Mouse (Mus musculus) retina, postnatal 1 day (tissue): Measurements from ENCODE around the gene Baiap2l2.
A peak's percentile ranks its signal among the peaks of the same experiment; 100 is the strongest.

Experiments
- DNase-seq: peaks from one replicate; pipeline ENCODE4 v3.0.0-alpha.2; 2012

The Baiap2l2 gene

GRCm38 (mm10) chr15:79285399-79285798, at the start of gene Baiap2l2:
Gene Baiap2l2 (minus strand): TSS chr15:79285537.
- DNase-seq: no peak

GRCm38 (mm10) chr15:79333409-79333808, 48.1 kb upstream of the Baiap2l2 start:
- DNase-seq: no peak

DNA sequence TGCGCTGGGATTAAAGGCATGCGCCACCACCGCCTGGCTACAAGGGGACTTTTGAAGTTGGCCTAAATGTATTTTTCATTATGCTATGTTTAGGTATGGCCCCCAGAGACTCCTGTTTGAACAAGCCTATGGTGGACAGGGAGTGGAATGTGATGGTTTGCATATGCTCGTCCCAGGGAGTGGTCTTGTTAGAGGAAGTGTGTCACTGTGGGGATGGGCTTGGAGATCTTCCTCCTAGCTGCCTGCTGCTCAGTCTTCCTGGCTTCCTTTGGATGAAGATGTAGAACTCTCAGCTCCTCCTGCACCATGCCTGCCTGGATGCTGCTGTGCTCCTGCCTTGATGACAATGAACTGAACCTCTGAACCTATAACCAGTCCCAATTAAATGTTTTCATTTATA, 45.2 kb upstream of the Baiap2l2 start:
- DNase-seq: no peak

GRCm38 (mm10) chr15:79329979-79330363, 44.6 kb upstream of the Baiap2l2 start:
- no peak for DNase-seq

GRCm38 (mm10) chr15:79329346-79329978, 44.1 kb upstream of the Baiap2l2 start:
- DNase-seq: peak; percentile 25

GRCm38 (mm10) chr15:79328939-79329275, 43.6 kb upstream of the Baiap2l2 start:
- DNase-seq: no peak

DNA sequence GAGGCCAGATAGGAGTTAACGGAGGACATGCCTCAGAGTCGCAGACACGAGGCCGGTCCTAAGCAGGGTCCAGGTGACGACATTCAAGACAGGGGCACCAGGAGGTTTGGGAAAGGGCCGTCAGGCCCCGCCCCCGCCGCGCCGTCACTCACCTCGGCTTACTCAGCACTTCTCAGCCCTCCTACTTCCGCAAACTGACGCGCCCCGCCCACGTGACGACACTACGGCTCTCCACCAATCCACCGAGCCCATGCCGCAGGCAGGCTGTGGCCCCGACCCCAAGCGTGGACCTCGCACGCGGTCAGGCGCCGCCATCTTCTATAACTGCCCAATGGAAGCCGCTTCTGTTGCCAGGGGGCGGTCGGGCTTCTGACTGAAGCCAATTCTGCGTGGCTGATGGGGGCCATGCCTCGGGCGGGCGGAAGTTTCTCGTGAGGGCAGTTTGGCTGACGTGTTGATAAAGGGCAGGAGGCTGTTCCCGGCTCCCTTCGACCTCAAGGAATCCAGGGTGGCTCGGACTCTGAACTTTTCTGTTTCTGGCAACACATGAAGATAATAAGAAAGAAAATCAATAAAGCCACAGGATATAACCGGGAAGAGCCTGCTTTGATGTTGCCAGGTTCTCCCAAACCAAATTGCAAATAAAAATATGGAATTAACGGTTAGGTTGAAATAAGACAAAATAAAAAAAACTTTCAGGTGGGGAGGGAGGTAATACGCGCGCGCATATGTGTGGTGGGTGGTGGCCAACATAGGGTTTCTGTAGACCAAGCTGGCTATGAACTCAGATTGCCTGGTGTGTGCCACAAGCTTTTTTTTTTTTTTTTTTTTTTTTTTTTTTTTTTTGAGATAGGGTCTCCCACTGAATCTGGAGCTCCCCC, 43.0 kb upstream of the Baiap2l2 start, which contains the start of gene Pla2g6:
TSS of gene Pla2g6 (minus strand) at position 333 of the 881 bp plus-strand sequence.
- DNase-seq: peak; percentile 99

GRCm38 (mm10) chr15:79326971-79327961, 41.9 kb upstream of the Baiap2l2 start:
- DNase-seq: peak; percentile 57

DNA sequence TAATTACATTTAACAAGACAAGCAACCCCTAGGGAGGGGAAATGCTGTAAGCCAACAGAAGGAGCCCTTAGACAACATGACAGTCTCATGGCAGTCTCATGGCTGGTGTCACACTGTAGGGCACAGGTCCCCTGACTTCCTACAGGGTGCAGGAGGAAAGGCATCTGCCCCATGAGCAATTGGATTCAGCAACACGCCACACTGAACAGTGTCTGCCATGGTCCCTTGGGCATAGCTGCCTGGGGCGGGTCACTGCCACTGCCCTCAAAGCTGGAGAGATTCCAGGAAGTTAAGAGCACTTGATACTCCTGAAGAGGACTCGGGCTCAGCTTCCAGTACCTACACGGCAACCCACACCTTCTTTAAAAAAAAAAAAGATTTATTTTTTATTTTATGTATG, 40.9 kb upstream of the Baiap2l2 start:
- no peak for DNase-seq

GRCm38 (mm10) chr15:79325742-79326141, 40.4 kb upstream of the Baiap2l2 start:
- no peak for DNase-seq

DNA sequence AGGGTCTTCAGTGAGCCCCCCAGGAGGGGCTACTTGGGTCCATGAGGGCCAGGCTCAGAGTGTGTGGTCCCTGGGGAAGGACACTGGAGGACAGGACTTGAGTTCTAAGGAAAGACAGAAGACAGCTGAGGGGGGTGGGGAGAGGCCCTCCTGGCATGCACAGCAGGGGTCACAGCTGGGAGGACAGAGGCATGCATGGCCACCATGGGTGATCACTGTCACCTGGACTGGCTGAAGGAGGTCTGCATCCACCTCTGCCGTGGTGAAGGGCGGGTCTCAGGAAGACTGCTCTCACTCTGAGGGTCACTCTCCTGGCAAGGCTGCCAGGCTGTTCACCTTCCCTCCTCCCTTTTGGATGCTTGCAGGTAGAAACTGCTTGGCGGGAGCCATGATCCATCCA, 39.0 kb upstream of the Baiap2l2 start:
- no peak for DNase-seq

DNA sequence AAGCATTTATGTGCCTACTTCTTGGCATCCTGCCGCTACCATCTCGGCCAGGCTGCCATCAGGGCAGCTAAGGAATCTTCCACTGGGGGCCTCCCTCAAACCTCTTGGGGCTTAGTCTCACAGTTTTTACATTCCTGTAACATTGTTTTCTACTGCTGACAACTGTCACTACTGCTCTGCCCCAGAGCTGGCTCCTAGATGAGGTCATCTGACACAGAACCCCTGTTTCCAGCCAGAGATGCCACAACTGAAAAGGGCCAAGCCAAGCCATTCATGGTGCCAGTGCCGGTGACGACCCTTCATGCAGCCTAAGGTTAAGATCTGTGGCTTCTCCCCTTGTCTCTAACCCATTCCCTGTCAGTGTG, 38.4 kb upstream of the Baiap2l2 start:
- no peak for DNase-seq

GRCm38 (mm10) chr15:79322991-79323790, 37.9 kb upstream of the Baiap2l2 start:
- DNase-seq: no peak

GRCm38 (mm10) chr15:79322281-79322990, 37.1 kb upstream of the Baiap2l2 start:
- no peak for DNase-seq

GRCm38 (mm10) chr15:79321733-79322190, 36.4 kb upstream of the Baiap2l2 start:
- DNase-seq: no peak

- no peak for DNase-seq
Measured at GRCm38 (mm10) chr15:79313848-79314369, 28.6 kb upstream of the Baiap2l2 start.

DNA sequence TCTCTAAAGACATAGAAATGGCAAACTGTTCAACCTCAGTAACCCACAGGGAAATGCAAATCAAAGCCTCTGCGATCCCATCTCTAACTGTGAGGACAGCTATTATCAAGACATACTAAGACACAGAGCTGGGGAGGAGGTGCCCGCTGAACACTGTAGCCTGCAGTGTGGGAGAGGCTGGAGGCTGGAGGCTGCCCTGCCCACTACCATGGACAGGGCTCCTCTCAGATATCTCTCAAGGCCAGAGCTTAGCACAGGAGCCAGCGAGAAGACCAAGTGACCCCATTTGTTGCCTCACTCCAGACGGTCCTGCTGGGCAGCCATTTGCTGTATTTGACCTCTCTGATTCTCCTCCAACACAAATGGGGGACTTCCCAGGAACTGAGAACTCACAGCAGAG, 22.5 kb upstream of the Baiap2l2 start:
- no peak for DNase-seq

DNA sequence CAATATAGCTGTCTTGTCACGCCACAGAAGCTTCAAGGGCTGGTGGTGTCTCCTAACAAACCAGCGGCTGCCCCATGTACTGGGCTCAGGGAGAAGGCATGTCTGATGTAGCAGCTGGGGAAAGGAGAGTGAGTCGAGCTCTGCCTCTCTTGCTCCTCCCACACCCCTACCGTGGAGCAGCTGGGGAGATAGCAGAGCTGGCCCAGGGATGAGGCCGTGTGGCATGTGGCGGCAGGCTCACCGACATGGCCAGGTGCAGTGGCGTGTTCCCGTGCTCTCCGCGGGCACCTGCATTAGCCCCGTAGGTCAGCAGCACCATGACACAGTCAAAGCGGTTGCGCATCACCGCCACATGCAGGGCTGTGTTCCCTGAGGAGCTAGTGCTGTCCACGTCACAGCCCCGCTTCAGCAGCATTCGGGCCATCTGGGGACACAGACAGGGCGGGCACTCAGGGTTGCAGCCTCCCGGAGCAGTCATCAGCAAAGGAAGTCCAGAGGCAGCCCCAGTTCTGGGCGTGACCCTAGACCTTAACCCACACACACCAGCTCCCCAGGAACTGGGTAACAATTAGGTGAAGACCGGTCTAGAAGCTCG, 20.8 kb upstream of the Baiap2l2 start:
- no peak for DNase-seq

DNA sequence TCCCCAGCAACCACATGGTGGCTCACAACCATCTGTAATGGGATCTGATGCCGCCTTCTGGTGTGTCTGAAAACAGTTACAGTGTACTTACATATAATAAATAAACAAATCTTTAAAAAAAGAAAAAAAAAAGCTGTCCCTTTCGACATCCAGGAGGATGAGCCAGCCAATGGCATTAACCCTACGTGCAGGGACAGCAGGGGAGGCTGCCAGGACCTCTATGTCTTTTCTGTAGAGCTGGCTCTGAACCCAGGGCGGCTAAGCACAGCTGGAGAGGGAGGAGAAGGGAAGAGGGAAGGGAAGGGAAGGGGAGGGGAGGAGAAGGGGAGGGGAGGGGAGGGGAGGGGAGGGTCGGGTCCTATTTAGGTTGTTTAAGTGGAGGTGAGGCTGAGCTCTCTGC, 19.5 kb upstream of the Baiap2l2 start:
- DNase-seq: no peak

- no peak for DNase-seq
Measured at GRCm38 (mm10) chr15:79303725-79304124, 18.4 kb upstream of the Baiap2l2 start.
